8 mouse cellular contexts compared by ENCODE assay signal in the genomic region with DNA sequence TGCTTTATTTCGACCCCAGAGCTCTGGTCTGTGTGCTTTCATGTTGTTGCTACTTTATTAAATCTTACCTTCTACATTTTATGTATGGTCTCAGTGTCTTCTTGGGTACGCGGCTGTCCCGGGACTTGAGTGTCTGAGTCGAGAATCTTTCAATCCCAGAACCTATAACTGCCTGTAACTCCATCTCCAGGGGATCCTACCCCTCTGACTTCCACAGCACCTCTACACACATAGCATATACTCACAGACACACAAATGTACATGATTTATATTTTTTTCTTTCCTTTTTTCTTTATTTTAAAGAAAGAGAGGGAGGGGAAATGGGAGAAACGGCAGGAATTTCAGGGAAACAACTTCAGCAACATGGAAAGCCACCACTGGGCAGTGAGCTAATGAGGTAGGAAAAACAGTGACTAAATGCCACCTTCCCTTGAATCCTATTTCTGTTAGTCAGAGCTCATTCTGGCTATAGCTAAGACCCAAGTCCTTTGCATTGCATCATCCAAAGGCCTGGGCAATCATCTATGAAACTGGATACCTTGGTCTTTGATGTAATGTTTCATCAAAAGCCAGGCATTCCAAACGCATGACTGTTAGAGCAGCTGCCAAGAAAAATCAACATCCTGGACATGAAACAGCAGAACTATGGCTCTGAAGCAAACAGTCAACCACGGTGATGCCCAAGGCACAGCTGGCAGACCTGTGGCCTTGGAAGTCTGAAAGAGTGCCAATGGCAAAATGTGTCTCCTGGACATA. TPM values are rescaled to one million over a fixed set of nuclear protein-coding genes. Genes with fewer than 3 reads are reported as not detected.
DNase-seq lines count a peak whose midpoint lies in the region; ATAC-seq and TF ChIP-seq lines count a peak whose summit lies in the region.

No protein-coding gene starts in this region.

- 53% methylated on average over 8 of the region's 8 CpGs for whole genome bisulfite sequencing in liver, adult 2 months
- WGBS in liver, embryonic 12.5 days (ENCODE audit: insufficient replicate concordance), result 78% methylated on average over 8 of the region's 8 CpGs
- WGBS in kidney, embryonic 15.5 days, result 71% methylated on average over 8 of the region's 8 CpGs
- 80% methylated on average over 8 of the region's 8 CpGs for WGBS in thymus, adult 2 months

- no peak for TF ChIP-seq CTCF in liver, adult 2 months (IDR thresholded peaks at IDR 0.05; ENCODE audit: low read depth, low read length)
- no peak for TF ChIP-seq CTCF in thymus, adult 2 months (IDR thresholded peaks at IDR 0.05; ENCODE audit: borderline replicate concordance, control insufficient read depth, extremely low read depth, insufficient read depth, low read length, poor library complexity)

- no peaks in the 10 kb centered on the region for H3K79me2 ChIP-seq in liver, adult 2 months (ENCODE audit: control insufficient read depth, insufficient read depth, low read length)

- peak overlapping the region; percentile 62 for H3K27ac ChIP-seq in liver, adult 2 months (replicated peaks; ENCODE audit: insufficient read depth, low read depth, low read length)
- H3K27ac ChIP-seq in liver, embryonic 12.5 days, result no peak overlapping the region
- peak overlapping the region; percentile 54 for H3K27ac ChIP-seq in kidney, embryonic 15.5 days
- no peak overlapping the region for H3K27ac ChIP-seq in thymus, adult 2 months (ENCODE audit: control insufficient read depth, insufficient read depth, low read length)

- no peak for TF ChIP-seq POLR2A in liver, adult 2 months (IDR thresholded peaks at IDR 0.05; ENCODE audit: extremely low read depth, insufficient read depth, low read length)
- no peak for TF ChIP-seq POLR2A in thymus, adult 2 months (IDR thresholded peaks at IDR 0.05; ENCODE audit: control insufficient read depth, extremely low read depth, insufficient read depth, low read length, poor library complexity)

- H3K4me2 ChIP-seq in liver, embryonic 12.5 days, result no peak overlapping the region
- no peak overlapping the region for H3K4me2 ChIP-seq in kidney, embryonic 15.5 days

- H3K27me3 ChIP-seq in liver, adult 2 months (ENCODE audit: control insufficient read depth, insufficient read depth, low read length), result no peaks in the 10 kb centered on the region
- no peaks in the 10 kb centered on the region for H3K27me3 ChIP-seq in liver, embryonic 12.5 days (replicated peaks)
- no peaks in the 10 kb centered on the region for H3K27me3 ChIP-seq in kidney, embryonic 15.5 days
- no peaks in the 10 kb centered on the region for H3K27me3 ChIP-seq in thymus, adult 2 months (ENCODE audit: control insufficient read depth, insufficient read depth, low read length)

- H3K9ac ChIP-seq in liver, adult 2 months (ENCODE audit: low read depth, low read length), result no peak overlapping the region
- H3K9ac ChIP-seq in liver, embryonic 12.5 days, result no peak overlapping the region
- no peak overlapping the region for H3K9ac ChIP-seq in kidney, embryonic 15.5 days

- peak; percentile 99 for DNase-seq in liver, adult 2 months (ENCODE audit: extremely low read depth, low read depth, low spot score)
- DNase-seq in gonadal fat pad, adult 2 months (ENCODE audit: low read depth), result peak; percentile 84
- DNase-seq in skeletal muscle tissue, adult 2 months (ENCODE audit: low read depth, low spot score), result peak; percentile 72
- no peak for DNase-seq in right cerebral cortex, postnatal 10 days (ENCODE audit: low spot score in 2 of 2)
- DNase-seq in frontal cortex, postnatal 36 days (ENCODE audit: low spot score in 2 of 2), result no peak
- DNase-seq in thymus, adult 2 months, result no peak

- peaks cover 6% of the 10 kb centered on the region; the same call in 1 of the 2 replicates for H3K4me1 ChIP-seq in liver, adult 2 months (ENCODE audit: control insufficient read depth, insufficient read depth, low read length)
- peaks cover 4% of the 10 kb centered on the region; the same call in 1 of the 2 replicates for H3K4me1 ChIP-seq in liver, embryonic 12.5 days
- peaks cover 13% of the 10 kb centered on the region; the same call in 1 of the 2 replicates for H3K4me1 ChIP-seq in kidney, embryonic 15.5 days
- H3K4me1 ChIP-seq in thymus, adult 2 months (replicated peaks; ENCODE audit: control insufficient read depth, insufficient read depth, low read length), result peaks cover 5% of the 10 kb centered on the region

- H3K4me3 ChIP-seq in liver, adult 2 months (ENCODE audit: insufficient read depth, low read depth, low read length), result no peak overlapping the region
- H3K4me3 ChIP-seq in liver, embryonic 12.5 days, result no peak overlapping the region
- no peak overlapping the region for H3K4me3 ChIP-seq in kidney, embryonic 15.5 days (replicated peaks)
- H3K4me3 ChIP-seq in thymus, adult 2 months (ENCODE audit: control insufficient read depth, insufficient read depth, low read length), result no peak overlapping the region

- no peaks in the 10 kb centered on the region for H3K36me3 ChIP-seq in liver, adult 2 months (ENCODE audit: control insufficient read depth, insufficient read depth, low read length)
- no peaks in the 10 kb centered on the region; the same call in 1 of the 2 replicates for H3K36me3 ChIP-seq in liver, embryonic 12.5 days
- H3K36me3 ChIP-seq in kidney, embryonic 15.5 days, result no peaks in the 10 kb centered on the region
- H3K36me3 ChIP-seq in thymus, adult 2 months (ENCODE audit: control insufficient read depth, insufficient read depth, low read length), result no peaks in the 10 kb centered on the region

- H3K9me3 ChIP-seq in liver, embryonic 12.5 days (replicated peaks), result no peaks in the 10 kb centered on the region; the same call in 1 of the 2 replicates
- no peaks in the 10 kb centered on the region for H3K9me3 ChIP-seq in kidney, embryonic 15.5 days (replicated peaks)

- ATAC-seq in liver, embryonic 12.5 days, result no peak
- peak; percentile 58 for ATAC-seq in kidney, embryonic 15.5 days (replicated peaks; ENCODE audit: low FRiP score)

RNA-seq across cellular contexts. Expression of a gene that starts 16.1 kb away (rescaled TPM):
- 44.2 and 45.5 TPM in 2 replicates for total RNA-seq in liver, adult 2 months (2014; rRNA removed)
- polyA plus RNA-seq in liver, adult 2 months (2012; rRNA removed), result 13.9 and 14.1 TPM in 2 replicates
- 199 and 204 TPM in 2 replicates for polyA plus RNA-seq in liver, embryonic 12.5 days (2016; fragmentation: Nextera tagmentation; extraction: Ambion mirVana)
- 28.6 and 44.9 TPM in 2 replicates for polyA plus RNA-seq in gonadal fat pad, adult 2 months (2012; rRNA removed)
- 381 and 397 TPM in 2 replicates for polyA plus RNA-seq in kidney, embryonic 15.5 days (2015; fragmentation: Nextera tagmentation; extraction: Ambion mirVana)
- polyA plus RNA-seq in thymus, adult 2 months (2012; rRNA removed), result 45.4 and 47.2 TPM in 2 replicates

Comparison
In these comparisons a context has a peak if more than half of its experiments do, and no peak if none do; other contexts are left out.
1. H3K27ac ChIP-seq: peak in liver, adult 2 months (single experiment) and kidney, embryonic 15.5 days (single experiment); none in liver, embryonic 12.5 days (single experiment) and thymus, adult 2 months (single experiment).
2. DNase-seq: peak in liver, adult 2 months (single experiment), gonadal fat pad, adult 2 months (single experiment) and skeletal muscle tissue, adult 2 months (single experiment); none in right cerebral cortex, postnatal 10 days (0 of 2), frontal cortex, postnatal 36 days (0 of 2) and thymus, adult 2 months (single experiment).